Mouse (Mus musculus) hindbrain, embryonic 16.5 days (tissue): ENCODE data around the gene Wnk2. TPM values are rescaled to one million over a fixed set of nuclear protein-coding genes. Genes with fewer than 3 reads are reported as not detected.

Source experiments
- ATAC-seq: fragments of 200-750 bp; cut with Nextera tagmentation; 2 replicates; pipeline ENCODE4 v1.8.0; 2017; ENCODE audit warnings: moderate TSS enrichment, moderate library complexity
- H3K27ac ChIP-seq: fragments of 300-500 bp; sonication (generic); 2 replicates; pipeline ENCODE4 v1.5.1; 2014; ENCODE audit warnings: low read depth, mild to moderate bottlenecking, control low read depth, low read length, moderate library complexity
- H3K27me3 ChIP-seq: fragments of 300-500 bp; sonication (generic); replicated peaks from 2 replicates; pipeline ENCODE4 v1.6.1; 2014; ENCODE audit warnings: low read length; ENCODE audit not compliant: control insufficient read depth, insufficient read depth
- H3K36me3 ChIP-seq: fragments of 300-500 bp; sonication (generic); 2 replicates; pipeline ENCODE4 v1.6.1; 2014; ENCODE audit warnings: mild to moderate bottlenecking, low read length, moderate library complexity, mixed read lengths; ENCODE audit not compliant: control insufficient read depth, insufficient read depth
- H3K4me1 ChIP-seq: fragments of 300-500 bp; sonication (generic); 2 replicates; pipeline ENCODE4 v1.6.1; 2014; ENCODE audit warnings: low read depth, low read length; ENCODE audit not compliant: control insufficient read depth, insufficient read depth
- H3K4me2 ChIP-seq: fragments of 300-500 bp; sonication (generic); 2 replicates; pipeline ENCODE4 v1.6.1; 2014; ENCODE audit warnings: mild to moderate bottlenecking, low read length, control low read depth, moderate library complexity
- H3K4me3 ChIP-seq: fragments of 300-500 bp; sonication (generic); 2 replicates; pipeline ENCODE4 v1.5.1; 2014; ENCODE audit warnings: mild to moderate bottlenecking, low read length, control low read depth, moderate library complexity
- H3K9ac ChIP-seq: fragments of 300-500 bp; sonication (generic); 2 replicates; pipeline ENCODE4 v1.6.1; 2014; ENCODE audit warnings: low read depth, mild to moderate bottlenecking, control low read depth, low read length, moderate library complexity
- H3K9me3 ChIP-seq: fragments of 300-500 bp; sonication (generic); 2 replicates; pipeline ENCODE4 v1.6.1; 2014; ENCODE audit warnings: mild to moderate bottlenecking, low read length, moderate library complexity; ENCODE audit not compliant: control insufficient read depth
- WGBS: fragments of 180-500 bp; shearing (Covaris S2); extraction: QIAGEN DNeasy Blood & Tissue Kit; methylation state at CpG from one replicate; pipeline ENCODE4 v1.1.7; 2014; 5-methylcytosine and 5-hydroxymethylcytosine counted together
- polyA plus RNA-seq: library from polyadenylated mRNA; unstranded; fragments of >200 nt; fragmentation: Nextera tagmentation; extraction: Ambion mirVana; gene quantifications from 2 replicates; pipeline ENCODE4 v1.2.1, GENCODE M21; 2015

Gene Wnk2
- polyA plus RNA-seq, 1 experiment from 2014 or later: 15.6 TPM

- Histone ChIP-seq H3K4me3 (peak overlapping the region; percentile 17), H3K36me3 (no peaks in the 10 kb centered on the region), H3K4me1 (peaks cover 16% of the 10 kb centered on the region), H3K27me3 (no peaks in the 10 kb centered on the region), H3K9ac (peak overlapping the region; percentile 51), H3K9me3 (no peaks in the 10 kb centered on the region), H3K27ac (peak overlapping the region; percentile 93), H3K4me2 (peak overlapping the region; percentile 57)
- under 1% methylated on average over 16 of the region's 16 CpGs for WGBS
- ATAC-seq: peak; percentile 95
Observed at GRCm38 (mm10) chr13:49016311-49016761, 131.5 kb downstream of the Wnk2 start.

- ATAC-seq: peak; percentile 69
- peak overlapping the region; percentile 51 for H3K9ac ChIP-seq
- 4% methylated on average over 30 of the region's 30 CpGs for WGBS
Observed at GRCm38 (mm10) chr13:49015366-49016306, 132.2 kb downstream of the Wnk2 start.

GRCm38 (mm10) chr13:49013206-49013794, 134.5 kb downstream of the Wnk2 start:
- H3K4me2 ChIP-seq: no peak overlapping the region
- H3K27ac ChIP-seq: no peak overlapping the region
- H3K9ac ChIP-seq: no peak overlapping the region
- WGBS: 28% methylated on average over 5 of the region's 5 CpGs
- H3K9me3 ChIP-seq: no peaks in the 10 kb centered on the region
- peaks cover 16% of the 10 kb centered on the region for H3K4me1 ChIP-seq
- H3K36me3 ChIP-seq: no peaks in the 10 kb centered on the region
- no peak for ATAC-seq
- no peak overlapping the region for H3K4me3 ChIP-seq
- 0 out of 2 replicates have a peak, but pooled peaks cover 2% of the 10 kb centered on the region for H3K27me3 ChIP-seq

More at GRCm38 (mm10) chr13:49015366-49016306, 132.2 kb downstream of the Wnk2 start:
- Histone ChIP-seq H3K4me1 (peaks cover 16% of the 10 kb centered on the region), H3K4me2 (peak overlapping the region; percentile 57), H3K9me3 (no peaks in the 10 kb centered on the region), H3K36me3 (no peaks in the 10 kb centered on the region), H3K27ac (peak overlapping the region; percentile 93), H3K4me3 (peak overlapping the region; percentile 17), H3K27me3 (no peaks in the 10 kb centered on the region)

- no peaks in the 10 kb centered on the region for H3K9me3 ChIP-seq
- no peak overlapping the region for H3K4me2 ChIP-seq
- no peaks in the 10 kb centered on the region for H3K36me3 ChIP-seq
- peak; percentile 82 for ATAC-seq
- no peak overlapping the region for H3K9ac ChIP-seq
- H3K27ac ChIP-seq: no peak overlapping the region
- WGBS: 40% methylated on average over 3 of the region's 3 CpGs
- H3K4me3 ChIP-seq: no peak overlapping the region
- no peaks in the 10 kb centered on the region for H3K27me3 ChIP-seq
- no peaks in the 10 kb centered on the region; the same call in 1 of the 2 replicates for H3K4me1 ChIP-seq
Observed at GRCm38 (mm10) chr13:49001691-49002090, 146.1 kb downstream of the Wnk2 start.

DNA sequence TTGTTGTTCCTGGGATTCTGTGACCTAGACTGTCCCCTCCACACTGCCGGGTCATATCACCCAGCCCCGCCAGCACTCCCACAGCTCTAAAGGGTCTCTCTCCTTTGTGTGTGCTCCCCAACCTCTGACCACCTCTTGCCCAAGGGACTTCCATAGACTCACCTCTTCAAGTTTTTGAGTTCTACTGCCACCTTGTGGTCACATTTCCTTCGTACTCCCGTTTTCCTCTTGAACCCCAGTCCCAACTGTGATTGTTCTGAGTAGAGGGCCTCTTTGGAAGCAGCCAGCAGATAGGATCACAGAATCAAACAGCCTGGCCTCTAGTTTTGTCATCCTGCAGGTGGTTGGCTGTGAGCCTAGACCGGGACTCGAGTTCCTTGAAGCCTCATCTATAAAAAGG, 149.2 kb downstream of the Wnk2 start:
- 11% methylated on average over 6 of the region's 6 CpGs for WGBS
- Histone ChIP-seq H3K9me3 (no peaks in the 10 kb centered on the region), H3K4me2 (no peak overlapping the region), H3K36me3 (no peaks in the 10 kb centered on the region), H3K4me3 (no peak overlapping the region), H3K27ac (no peak overlapping the region), H3K27me3 (no peaks in the 10 kb centered on the region), H3K4me1 (peaks cover 6% of the 10 kb centered on the region), H3K9ac (no peak overlapping the region)
- no peak for ATAC-seq

DNA sequence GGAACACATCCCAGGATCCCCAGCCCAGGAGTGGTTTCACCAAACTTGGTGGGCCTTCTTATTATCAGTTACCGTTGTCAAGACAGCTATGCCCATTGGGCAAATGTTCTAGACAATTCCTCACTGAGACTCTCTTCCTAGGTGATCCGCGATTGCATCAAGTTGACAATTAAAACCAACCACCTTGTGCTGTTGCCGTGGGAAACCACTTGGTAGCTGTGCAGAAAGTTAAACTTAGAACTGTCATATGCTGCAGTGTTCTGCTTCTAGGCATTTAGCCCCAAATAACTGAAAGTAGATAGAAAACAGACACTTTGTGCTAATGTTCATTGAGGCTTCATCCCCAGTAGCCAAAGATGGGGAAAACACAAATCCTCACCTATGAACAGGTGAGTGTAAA, 151.1 kb downstream of the Wnk2 start:
- no peaks in the 10 kb centered on the region for H3K27me3 ChIP-seq
- no peaks in the 10 kb centered on the region for H3K36me3 ChIP-seq
- no peak overlapping the region for H3K4me3 ChIP-seq
- no peak overlapping the region for H3K27ac ChIP-seq
- no peak for ATAC-seq
- no peak overlapping the region for H3K9ac ChIP-seq
- WGBS: 88% methylated on average over 4 of the region's 4 CpGs
- H3K4me2 ChIP-seq: no peak overlapping the region
- H3K9me3 ChIP-seq: no peaks in the 10 kb centered on the region
- H3K4me1 ChIP-seq: peaks cover 6% of the 10 kb centered on the region

GRCm38 (mm10) chr13:48994903-48995302, 152.9 kb downstream of the Wnk2 start:
- peaks cover 6% of the 10 kb centered on the region for H3K4me1 ChIP-seq
- 18% methylated on average over 3 of the region's 3 CpGs for WGBS
- H3K27ac ChIP-seq: no peak overlapping the region; the same call in 1 of the 2 replicates
- H3K9me3 ChIP-seq: no peaks in the 10 kb centered on the region
- H3K4me3 ChIP-seq: no peak overlapping the region
- ATAC-seq: peak; percentile 91
- no peak overlapping the region for H3K4me2 ChIP-seq
- no peaks in the 10 kb centered on the region for H3K36me3 ChIP-seq
- H3K27me3 ChIP-seq: no peaks in the 10 kb centered on the region
- H3K9ac ChIP-seq: no peak overlapping the region

DNA sequence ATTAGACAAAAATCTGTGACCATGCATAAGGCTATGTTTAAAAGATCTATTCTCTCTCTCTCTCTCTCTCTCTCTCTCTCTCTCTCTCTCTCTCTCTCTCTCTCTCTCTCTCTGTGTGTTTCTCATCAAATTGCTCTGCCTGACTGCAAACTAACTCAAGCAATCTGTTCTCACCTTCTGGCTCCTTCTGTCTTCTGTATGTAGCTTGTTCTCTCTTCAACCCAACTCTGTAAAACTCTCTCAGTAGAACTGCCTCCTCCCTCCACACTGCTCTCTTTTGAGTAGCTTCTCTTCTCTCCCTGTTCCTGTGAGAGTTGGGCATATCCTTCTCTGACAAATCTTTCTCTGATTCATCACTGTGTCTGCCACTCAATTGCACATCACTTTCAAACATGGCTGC, 154.9 kb downstream of the Wnk2 start:
- no peak overlapping the region for H3K4me3 ChIP-seq
- H3K27ac ChIP-seq: no peak overlapping the region
- peaks cover 6% of the 10 kb centered on the region for H3K4me1 ChIP-seq
- no peak overlapping the region for H3K4me2 ChIP-seq
- no peaks in the 10 kb centered on the region for H3K9me3 ChIP-seq
- H3K9ac ChIP-seq: no peak overlapping the region
- no peaks in the 10 kb centered on the region for H3K36me3 ChIP-seq
- ATAC-seq: no peak
- H3K27me3 ChIP-seq: no peaks in the 10 kb centered on the region

DNA sequence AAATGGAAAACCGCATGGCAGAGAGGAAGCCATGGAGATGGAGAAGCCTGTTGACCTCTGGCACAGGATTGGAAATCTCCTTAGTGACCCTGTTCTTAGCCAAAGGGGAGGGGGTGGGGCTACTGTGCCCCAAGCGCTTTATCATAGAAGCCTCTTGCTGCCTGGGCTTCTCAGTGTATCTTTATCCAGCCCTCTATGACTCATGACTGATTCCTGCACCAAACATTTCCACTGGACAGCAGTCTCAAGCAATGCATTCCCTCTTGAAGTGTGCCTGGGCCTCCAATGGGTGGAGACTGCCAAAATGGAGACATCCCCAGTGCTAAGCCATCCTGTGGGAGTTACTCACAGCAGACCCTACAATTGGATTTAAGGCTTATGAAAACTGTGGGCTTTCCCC, 157.7 kb downstream of the Wnk2 start:
- Histone ChIP-seq H3K4me3 (no peak overlapping the region), H3K27ac (no peak overlapping the region), H3K27me3 (no peaks in the 10 kb centered on the region), H3K4me2 (no peak overlapping the region), H3K9ac (no peak overlapping the region), H3K9me3 (no peaks in the 10 kb centered on the region), H3K36me3 (no peaks in the 10 kb centered on the region), H3K4me1 (peaks cover 5% of the 10 kb centered on the region)
- WGBS: 93% methylated on average over 2 of the region's 2 CpGs
- no peak for ATAC-seq
